Mouse (Mus musculus) E14TG2a.4 (cell line): ENCODE results near the gene Ift88.

ENCODE experiments used
- H3K27me3 ChIP-seq: 2 replicates; pipeline ENCODE4 v1.6.1; 2014; ENCODE audit warnings: low read length, control low read depth; ENCODE audit not compliant: insufficient read depth
- H3K36me3 ChIP-seq: 2 replicates; pipeline ENCODE4 v1.6.1; 2014; ENCODE audit warnings: low read length, control low read depth; ENCODE audit not compliant: insufficient read depth
- H3K4me1 ChIP-seq: replicated peaks from 2 replicates; pipeline ENCODE4 v1.6.1; 2014; ENCODE audit warnings: low read depth, low read length, control low read depth
- H3K4me3 ChIP-seq: replicated peaks from 2 replicates; pipeline ENCODE4 v1.5.1; 2014; ENCODE audit warnings: mild to moderate bottlenecking, low read length
- H3K9me3 ChIP-seq: 2 replicates; pipeline ENCODE4 v1.6.1; 2014; ENCODE audit warnings: low read length, control low read depth
- CTCF ChIP-seq: conservative IDR thresholded peaks from 2 replicates; pipeline ENCODE4 v1.5.1; 2014; ENCODE audit warnings: low read length
- NANOG ChIP-seq: IDR thresholded peaks from 2 replicates; pipeline ENCODE4 v1.6.1; 2014; ENCODE audit warnings: borderline replicate concordance, low read length, mixed read lengths
- POU5F1 ChIP-seq: IDR thresholded peaks from 2 replicates; pipeline ENCODE4 v1.6.1; 2014; ENCODE audit warnings: low read length, borderline replicate concordance

Gene Ift88

GRCm38 (mm10) chr14:57523762-57524161 lies 99.9 kb downstream of the Ift88 start:
- TF ChIP-seq POU5F1 (no peak), NANOG (no peak), CTCF (no peak)
- H3K27me3 ChIP-seq = no peaks in the 10 kb centered on the region

DNA sequence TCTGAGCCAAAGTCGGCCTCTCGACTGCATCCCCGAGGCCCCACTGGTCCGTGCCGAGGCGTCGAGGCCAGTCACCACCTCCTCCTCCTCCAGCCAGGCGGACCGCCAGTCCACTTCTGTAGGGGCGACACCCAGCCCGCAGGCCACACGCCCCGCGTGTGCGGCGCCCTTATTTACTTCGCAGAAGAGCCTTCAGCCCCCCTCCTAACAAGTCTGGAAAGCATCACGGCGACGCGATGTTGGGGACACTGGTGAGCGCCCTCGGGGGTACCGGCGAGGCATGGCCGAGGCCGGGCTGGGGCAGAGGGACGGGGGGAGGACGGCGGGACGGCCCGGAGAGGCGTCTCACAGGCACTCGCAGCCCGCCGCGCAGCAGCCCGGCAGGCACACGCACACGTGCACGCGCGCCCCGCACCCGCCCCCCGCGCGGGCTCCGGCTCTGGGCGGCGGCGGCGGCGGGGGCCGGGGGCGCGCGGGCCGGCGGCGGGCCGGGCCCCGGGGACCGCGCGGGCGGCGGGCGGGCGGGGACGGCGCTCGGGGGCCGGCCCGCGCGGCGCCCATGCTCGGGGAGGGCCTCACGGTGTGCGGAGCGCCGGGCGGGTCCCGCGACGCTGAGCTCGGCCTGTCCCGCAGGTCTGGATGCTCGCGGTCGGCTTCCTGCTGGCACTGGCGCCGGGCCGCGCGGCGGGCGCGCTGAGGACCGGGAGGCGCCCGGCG lies 101.0 kb downstream of the Ift88 start, which contains the start of gene Il17d:
Gene Il17d, plus strand, starts transcription at position 107 of the 717 bp plus-strand sequence.
- no peaks in the 10 kb centered on the region for H3K9me3 ChIP-seq
- peaks cover 33% of the 10 kb centered on the region for H3K36me3 ChIP-seq
- TF ChIP-seq POU5F1 (no peak), CTCF (no peak), NANOG (no peak)
- H3K4me1 ChIP-seq = peaks cover 74% of the 10 kb centered on the region
- peak within 1 kb of the TSS; percentile 90 for H3K4me3 ChIP-seq
- H3K27me3 ChIP-seq = no peaks in the 10 kb centered on the region

More at GRCm38 (mm10) chr14:57523762-57524161, 99.9 kb downstream of the Ift88 start:
- H3K4me3 ChIP-seq = peak overlapping the region; percentile 90
- H3K4me1 ChIP-seq = peaks cover 69% of the 10 kb centered on the region
- peaks cover 33% of the 10 kb centered on the region for H3K36me3 ChIP-seq
- H3K9me3 ChIP-seq = no peaks in the 10 kb centered on the region

GRCm38 (mm10) chr14:57525388-57526049 lies 101.7 kb downstream of the Ift88 start:
- Histone ChIP-seq H3K27me3 (no peaks in the 10 kb centered on the region), H3K9me3 (no peaks in the 10 kb centered on the region), H3K4me1 (peaks cover 72% of the 10 kb centered on the region), H3K36me3 (peaks cover 29% of the 10 kb centered on the region), H3K4me3 (peak overlapping the region; percentile 90)
- no peak for TF ChIP-seq NANOG
- no peak for TF ChIP-seq POU5F1
- no peak for TF ChIP-seq CTCF

DNA sequence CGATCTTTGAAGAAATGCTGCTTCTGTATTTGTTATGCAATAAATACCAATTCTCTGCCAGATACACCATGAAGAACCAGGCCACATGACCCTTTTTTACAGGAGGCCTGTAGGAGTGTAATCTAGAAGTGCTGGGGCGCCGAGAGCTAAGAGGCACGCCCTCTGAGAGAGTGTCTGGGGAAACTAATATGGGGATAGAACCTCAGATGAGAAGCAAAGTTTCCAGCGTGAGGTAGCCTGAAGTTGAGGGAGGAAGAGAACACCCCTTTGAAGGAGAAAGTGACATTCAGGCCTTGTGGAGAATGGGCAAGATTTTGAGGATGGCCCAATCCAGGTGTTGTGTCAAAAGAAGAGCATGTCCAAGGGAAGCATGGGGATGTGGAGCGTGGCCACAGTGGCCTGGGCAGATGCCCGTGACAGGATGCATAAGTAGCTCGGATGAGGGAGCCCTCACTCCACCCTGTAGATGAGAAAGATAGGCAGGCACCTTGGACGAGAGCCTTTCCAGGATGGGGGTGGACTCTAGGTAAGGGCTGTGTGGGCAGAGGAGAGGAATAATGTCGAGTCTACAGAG lies 102.3 kb downstream of the Ift88 start:
- Histone ChIP-seq H3K4me1 (peaks cover 75% of the 10 kb centered on the region), H3K4me3 (peak overlapping the region; percentile 57), H3K36me3 (peaks cover 25% of the 10 kb centered on the region), H3K27me3 (no peaks in the 10 kb centered on the region), H3K9me3 (no peaks in the 10 kb centered on the region)
- TF ChIP-seq CTCF (no peak), NANOG (no peak), POU5F1 (no peak)

GRCm38 (mm10) chr14:57527122-57527521 lies 103.3 kb downstream of the Ift88 start:
- H3K27me3 ChIP-seq = no peaks in the 10 kb centered on the region
- H3K36me3 ChIP-seq = peaks cover 15% of the 10 kb centered on the region
- H3K4me1 ChIP-seq = peaks cover 85% of the 10 kb centered on the region
- TF ChIP-seq NANOG (no peak), CTCF (no peak), POU5F1 (no peak)
- no peak overlapping the region for H3K4me3 ChIP-seq
- H3K9me3 ChIP-seq = no peaks in the 10 kb centered on the region

GRCm38 (mm10) chr14:57527598-57527997 lies 103.7 kb downstream of the Ift88 start:
- no peaks in the 10 kb centered on the region for H3K27me3 ChIP-seq
- TF ChIP-seq NANOG (no peak), POU5F1 (no peak), CTCF (no peak)

DNA sequence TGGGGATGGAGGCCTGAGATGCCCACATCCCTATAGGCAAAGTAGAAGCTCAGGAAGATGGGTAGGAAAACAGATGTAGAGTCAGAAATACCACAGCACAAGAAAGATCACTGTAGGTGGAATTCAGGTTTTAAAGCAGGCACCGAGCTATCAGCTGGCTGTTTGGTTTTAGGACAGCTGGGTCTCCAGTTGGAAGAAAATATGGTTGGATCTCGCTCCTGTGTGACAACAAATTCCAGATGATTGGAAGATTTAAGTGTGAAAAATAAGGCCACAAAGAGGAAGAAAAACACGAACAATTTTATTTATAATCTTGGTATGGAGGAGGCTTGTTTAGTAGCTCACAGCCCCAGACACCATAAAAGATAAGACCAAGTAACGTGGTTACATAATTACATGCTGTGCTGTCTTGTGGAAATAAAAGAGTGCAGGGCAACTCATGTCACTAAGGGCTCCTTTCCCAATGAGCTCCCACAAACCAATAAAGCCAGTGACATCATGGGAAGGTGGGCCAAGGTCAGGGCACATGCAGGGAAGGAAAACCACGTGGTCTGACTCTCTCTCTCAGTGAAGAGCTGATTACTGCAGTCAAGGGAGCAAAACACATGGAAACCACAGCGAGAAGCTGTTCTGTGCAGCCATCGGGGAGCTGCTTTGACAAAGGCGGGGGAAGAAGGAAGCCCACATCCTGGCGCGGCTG lies 105.4 kb downstream of the Ift88 start:
- no peak for TF ChIP-seq POU5F1
- TF ChIP-seq NANOG = no peak; the same call in 1 of the 2 replicates
- TF ChIP-seq CTCF = no peak
- H3K27me3 ChIP-seq = peaks cover 3% of the 10 kb centered on the region; the same call in 1 of the 2 replicates
- H3K4me1 ChIP-seq = peaks cover 87% of the 10 kb centered on the region
- peak overlapping the region; percentile 63 for H3K4me3 ChIP-seq
- no peaks in the 10 kb centered on the region for H3K9me3 ChIP-seq
- no peaks in the 10 kb centered on the region for H3K36me3 ChIP-seq

More at GRCm38 (mm10) chr14:57527598-57527997, 103.7 kb downstream of the Ift88 start:
- H3K36me3 ChIP-seq = peaks cover 10% of the 10 kb centered on the region
- H3K4me3 ChIP-seq = no peak overlapping the region; the same call in 1 of the 2 replicates
- no peaks in the 10 kb centered on the region for H3K9me3 ChIP-seq
- peaks cover 88% of the 10 kb centered on the region for H3K4me1 ChIP-seq

- H3K36me3 ChIP-seq = no peaks in the 10 kb centered on the region
- TF ChIP-seq NANOG = no peak
- TF ChIP-seq CTCF = no peak
- no peak for TF ChIP-seq POU5F1
- no peaks in the 10 kb centered on the region for H3K9me3 ChIP-seq
- peaks cover 10% of the 10 kb centered on the region for H3K27me3 ChIP-seq
- H3K4me1 ChIP-seq = peaks cover 91% of the 10 kb centered on the region
- H3K4me3 ChIP-seq = peak overlapping the region; percentile 63
Observed at GRCm38 (mm10) chr14:57529786-57530515, 106.1 kb downstream of the Ift88 start.
